Mouse (Mus musculus) spleen, adult 2 months (tissue): ENCODE data around the gene Cr2.

Source experiments
- CTCF ChIP-seq: fragments of 200-500 bp; IDR thresholded peaks from 2 replicates; pipeline ENCODE4 v1.5.1; 2011; ENCODE audit warnings: mild to moderate bottlenecking, inconsistent platforms; ENCODE audit not compliant: insufficient read depth, insufficient read length, insufficient replicate concordance; ENCODE audit errors: extremely low read depth
- POLR2A ChIP-seq: fragments of 200-500 bp; IDR thresholded peaks from 2 replicates; pipeline ENCODE4 v1.6.1; 2011; ENCODE audit warnings: low read depth, low read length, inconsistent platforms

DNA sequence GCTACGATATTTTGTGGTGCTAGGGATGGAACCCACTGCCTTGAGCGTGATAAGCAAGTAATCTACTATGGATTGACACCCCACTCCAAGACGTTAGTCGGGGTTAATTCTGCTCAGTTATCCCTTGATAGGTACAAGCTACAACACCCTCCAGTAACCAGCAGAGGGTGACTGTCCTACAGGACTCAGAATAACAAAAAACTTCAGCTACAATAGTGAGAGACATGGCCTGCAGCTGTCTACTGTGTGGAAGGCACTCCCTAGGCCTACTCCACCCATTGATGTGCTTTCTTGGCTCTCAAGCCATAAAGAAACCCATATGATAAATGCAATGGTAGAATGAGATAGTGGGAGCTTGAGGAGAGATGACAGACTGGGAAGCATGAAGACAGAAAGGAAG, 62.9 kb downstream of the Cr2 start:
- TF ChIP-seq CTCF: no peak
- TF ChIP-seq POLR2A: no peak
